Mouse (Mus musculus) heart, postnatal 0 days (tissue): Measurements from ENCODE around the gene Ptpru.

Experiments used
- CTCF ChIP-seq: IDR thresholded peaks from 2 replicates; pipeline ENCODE4 v1.5.1; 2016; ENCODE audit warnings: antibody characterized with exemption, control low read depth, low read depth
- EP300 ChIP-seq: IDR thresholded peaks from 2 replicates; pipeline ENCODE4 v1.6.1; 2016; ENCODE audit warnings: antibody characterized with exemption, low read depth

- TF ChIP-seq CTCF (no peak), EP300 (no peak)
These were observed 51.3 kb downstream of the Ptpru start for GRCm38 (mm10) chr4:131786800-131787199.
